Mouse (Mus musculus): ENCODE data around the gene BC004004.
"Not testable (repeated sequence)": the region's sequence is repeated elsewhere in the genome, so short reads cannot be mapped to it uniquely, and the experiment has no call there.

BC004004 gene

GRCm38 (mm10) chr17:29268682-29269348 is at the start of gene BC004004:
TSS of gene BC004004 (plus strand) at chr17:29268788.
- peak; percentile 88 for DNase-seq (ENCODE audit: low read depth, low spot score)

GRCm38 (mm10) chr17:29220631-29221030 is 48.0 kb upstream of the BC004004 start:
- peak; percentile 18 for DNase-seq (ENCODE audit: low read depth, low spot score)

- DNase-seq (ENCODE audit: low read depth, low spot score), result no peak
Observed at GRCm38 (mm10) chr17:29231109-29231508, 37.5 kb upstream of the BC004004 start.

- DNase-seq (ENCODE audit: low read depth, low spot score), result no peak
Observed at GRCm38 (mm10) chr17:29236111-29236510, 32.5 kb upstream of the BC004004 start.

- no peak for DNase-seq (ENCODE audit: low read depth, low spot score)
Observed at GRCm38 (mm10) chr17:29237267-29237771, 31.3 kb upstream of the BC004004 start.

GRCm38 (mm10) chr17:29237772-29238420 is 30.7 kb upstream of the BC004004 start, which contains the start of gene Cpne5:
TSS of gene Cpne5 (minus strand) at chr17:29238167.
- no peak for DNase-seq (ENCODE audit: low read depth, low spot score)

GRCm38 (mm10) chr17:29238421-29238945 is 30.1 kb upstream of the BC004004 start:
- DNase-seq (ENCODE audit: low read depth, low spot score), result no peak

- DNase-seq (ENCODE audit: low read depth, low spot score), result no peak
Observed at GRCm38 (mm10) chr17:29244912-29245311, 23.7 kb upstream of the BC004004 start.

- no peak for DNase-seq (ENCODE audit: low read depth, low spot score)
Observed at GRCm38 (mm10) chr17:29245725-29246124, 22.9 kb upstream of the BC004004 start.

GRCm38 (mm10) chr17:29246602-29247001 is 22.0 kb upstream of the BC004004 start:
- peak; percentile 74 for DNase-seq (ENCODE audit: low read depth, low spot score)

- DNase-seq (ENCODE audit: low read depth, low spot score), result no peak
Observed at GRCm38 (mm10) chr17:29247881-29248280, 20.7 kb upstream of the BC004004 start.

GRCm38 (mm10) chr17:29249512-29249911 is 19.1 kb upstream of the BC004004 start:
- no peak for DNase-seq (ENCODE audit: low read depth, low spot score)

- not testable (repeated sequence) for DNase-seq (ENCODE audit: low read depth, low spot score)
Observed at GRCm38 (mm10) chr17:29251006-29251405, 17.6 kb upstream of the BC004004 start.

- no peak for DNase-seq (ENCODE audit: low read depth, low spot score)
Observed at GRCm38 (mm10) chr17:29251608-29252390, 16.8 kb upstream of the BC004004 start.

- DNase-seq (ENCODE audit: low read depth, low spot score), result no peak
Observed at GRCm38 (mm10) chr17:29253236-29253635, 15.4 kb upstream of the BC004004 start.

GRCm38 (mm10) chr17:29253684-29254083 is 14.9 kb upstream of the BC004004 start:
- DNase-seq (ENCODE audit: low read depth, low spot score), result no peak

- not testable (repeated sequence) for DNase-seq (ENCODE audit: low read depth, low spot score)
Observed at GRCm38 (mm10) chr17:29254784-29255183, 13.8 kb upstream of the BC004004 start.

- no peak for DNase-seq (ENCODE audit: low read depth, low spot score)
Observed at GRCm38 (mm10) chr17:29256507-29256906, 12.1 kb upstream of the BC004004 start.

GRCm38 (mm10) chr17:29257001-29257511 is 11.5 kb upstream of the BC004004 start:
- DNase-seq (ENCODE audit: low read depth, low spot score), result no peak

GRCm38 (mm10) chr17:29258025-29258558 is 10.5 kb upstream of the BC004004 start:
- no peak for DNase-seq (ENCODE audit: low read depth, low spot score)

GRCm38 (mm10) chr17:29258921-29259320 is 9.7 kb upstream of the BC004004 start:
- no peak for DNase-seq (ENCODE audit: low read depth, low spot score)

All from retina, adult 2 months (tissue).